Mouse (Mus musculus): Measurements from ENCODE around the gene Eaf1.

DNA sequence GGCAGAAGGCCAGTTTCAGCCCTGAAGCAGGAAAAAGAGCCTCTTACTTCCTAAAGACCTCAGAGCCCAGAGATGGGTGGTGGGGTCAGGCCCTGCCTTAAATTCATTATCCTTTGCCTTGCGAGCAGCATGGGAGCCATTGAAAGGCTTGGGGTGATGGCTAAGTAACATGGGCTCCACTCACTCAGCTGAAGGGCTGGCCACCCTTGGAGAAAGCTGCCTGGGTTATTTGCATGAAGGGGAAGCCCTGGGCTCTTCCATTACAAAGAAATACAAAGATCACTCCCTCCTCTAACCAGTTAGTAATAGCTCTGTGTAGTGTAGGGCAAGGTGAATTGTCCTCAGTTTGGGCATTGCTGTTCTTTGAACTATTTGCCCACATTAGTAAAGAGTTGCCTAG, 5.3 kb downstream of the Eaf1 start:
- no peak for TF ChIP-seq CTCF (IDR thresholded peaks at IDR 0.05; ENCODE audit: low read depth)
- TF ChIP-seq EP300 (IDR thresholded peaks at IDR 0.05; ENCODE audit: low read depth) = no peak

Data from heart, postnatal 0 days (tissue).